Mouse (Mus musculus): ENCODE measurements around the gene Parl. TPM values are rescaled to one million over a fixed set of nuclear protein-coding genes. Genes with fewer than 3 reads are reported as not detected.

Parl gene
- total RNA-seq, 1 experiment from 2014 or later, result 57.6 TPM

DNA sequence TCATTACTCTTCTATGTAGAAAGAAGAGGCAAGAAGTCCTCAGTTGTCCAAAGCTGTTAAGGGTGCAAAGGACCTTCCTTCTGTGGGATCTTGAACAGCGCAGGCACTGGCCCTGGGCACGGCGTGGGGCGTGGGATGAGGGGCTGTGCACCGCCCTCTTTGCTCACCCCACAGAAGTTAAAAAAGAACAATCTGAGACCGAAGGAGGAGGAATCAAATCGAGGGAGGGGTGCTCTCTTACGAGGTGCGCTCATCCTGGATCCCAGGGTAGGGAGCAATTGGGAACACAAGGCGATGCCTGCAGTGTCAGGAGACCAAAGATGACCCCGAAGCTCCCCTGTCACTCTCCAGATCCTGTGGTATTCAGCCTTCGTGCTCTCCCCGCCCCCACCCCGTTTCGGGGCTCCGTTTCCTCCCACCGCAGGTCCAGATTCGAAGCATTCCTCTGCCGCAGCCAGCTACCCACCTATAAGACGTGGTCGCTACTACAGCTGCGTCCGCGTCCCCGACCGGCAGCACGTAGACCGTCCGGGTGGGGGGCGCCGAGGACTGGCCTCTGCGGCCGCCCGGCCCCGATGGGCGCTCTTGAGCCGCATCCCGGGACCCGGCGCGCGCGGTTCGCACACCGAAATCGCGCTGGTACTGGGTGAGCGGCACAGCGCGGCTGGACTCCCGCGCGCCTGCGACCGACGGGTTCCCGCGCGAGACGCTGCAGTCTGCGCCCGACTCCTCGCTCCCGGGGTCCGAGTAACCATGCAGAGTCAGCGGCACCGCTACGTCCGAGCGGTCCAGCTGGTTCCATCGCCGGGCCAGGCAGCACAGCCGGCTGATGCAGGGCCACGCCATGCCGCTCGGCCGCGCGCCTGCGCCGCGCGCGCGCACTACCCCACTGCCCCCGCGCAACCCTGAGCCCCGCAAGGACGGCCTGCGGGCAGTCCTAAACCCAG, 61.4 kb downstream of the Parl start, which contains the start of gene Map6d1:
TSS of gene Map6d1 (minus strand) at position 891 of the 947 bp plus-strand sequence.
- no peak for ATAC-seq (ENCODE audit: extremely low read depth, insufficient number of reproducible peaks, low FRiP score, poor library complexity, severe bottlenecking)

DNA sequence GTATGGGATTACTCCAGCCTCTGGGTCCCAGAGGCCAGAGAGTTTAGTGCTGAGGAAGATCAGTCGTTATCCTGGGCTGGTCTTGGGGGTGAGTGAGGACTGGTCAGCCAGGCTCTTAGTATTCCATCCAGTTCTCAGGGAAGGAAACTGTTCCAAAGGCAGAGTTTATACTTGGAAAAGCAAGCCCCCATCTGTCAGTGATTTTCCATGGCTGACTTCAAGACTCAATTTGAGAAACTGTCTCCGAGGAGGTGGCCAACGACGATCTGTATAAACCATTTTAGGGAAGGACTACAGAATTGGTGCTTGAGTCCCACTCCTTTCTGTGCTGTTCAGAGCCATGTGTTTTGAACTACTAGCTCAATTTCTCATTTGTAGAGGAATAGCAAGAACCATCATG, 63.5 kb downstream of the Parl start:
- ATAC-seq (ENCODE audit: extremely low read depth, insufficient number of reproducible peaks, low FRiP score, poor library complexity, severe bottlenecking), result no peak

DNA sequence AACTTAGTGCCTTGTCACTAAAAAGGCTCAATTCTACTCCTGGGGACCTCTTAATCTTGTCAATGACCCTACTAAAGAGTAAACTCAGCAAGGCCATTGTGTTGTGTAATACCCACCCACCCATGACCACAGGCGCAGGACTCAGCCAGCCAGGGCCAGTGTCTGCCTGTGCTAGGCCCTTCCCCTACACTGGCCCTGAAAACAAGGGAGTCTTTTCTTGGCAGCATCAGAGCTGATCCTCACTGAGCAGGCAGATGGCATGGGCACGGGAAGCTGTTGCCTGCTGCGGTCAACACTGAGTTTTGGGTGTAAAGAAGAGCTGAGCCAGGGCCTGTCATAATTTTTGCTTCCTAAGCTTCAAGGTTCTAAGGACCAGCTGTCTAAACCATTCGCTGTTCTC, 64.8 kb downstream of the Parl start:
- ATAC-seq (ENCODE audit: extremely low read depth, insufficient number of reproducible peaks, low FRiP score, poor library complexity, severe bottlenecking), result no peak

DNA sequence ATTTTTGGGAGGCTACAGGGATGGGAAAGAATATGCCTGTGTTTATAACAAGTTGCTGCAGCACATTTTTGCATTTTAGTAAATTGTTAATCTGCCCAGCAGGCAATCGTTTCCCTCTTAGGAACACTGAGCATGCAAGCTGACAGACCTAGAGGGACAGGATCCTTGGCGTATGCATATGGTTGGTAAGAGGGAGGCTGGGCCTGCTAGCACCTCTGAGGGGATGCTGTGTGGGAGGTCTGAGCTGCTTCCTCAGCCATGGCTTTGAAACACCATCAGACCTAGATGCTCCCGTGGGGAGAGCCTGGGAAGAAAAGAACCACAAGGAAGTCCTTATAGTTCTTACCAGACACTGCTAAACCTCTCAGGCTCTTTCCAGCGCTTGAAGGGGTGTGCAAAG, 67.8 kb downstream of the Parl start:
- ATAC-seq (ENCODE audit: extremely low read depth, insufficient number of reproducible peaks, low FRiP score, poor library complexity, severe bottlenecking), result no peak

Other genes starting within 250 kb of the Parl start
- 242 and 277 TPM in 2 replicates for gene Klhl24, start 204.8 kb downstream of the Parl start, total RNA-seq (2017)
- gene Yeats2, start 161.3 kb downstream of the Parl start, total RNA-seq (2017), result 21.0 and 21.1 TPM in 2 replicates
- not detected in 2 replicates for gene Map6d1, start 61.0 kb downstream of the Parl start, total RNA-seq (2017)
- gene Cyp2ab1, start 23.0 kb upstream of the Parl start, total RNA-seq (2017), result 2.1 and 2.5 TPM in 2 replicates
- 23.8 and 24.0 TPM in 2 replicates for gene Abcc5, start 124.0 kb upstream of the Parl start, total RNA-seq (2017)
- 47.6 and 49.8 TPM in 2 replicates for gene Eif2b5, start 196.4 kb upstream of the Parl start, total RNA-seq (2017)
- gene Dvl3, start 214.6 kb upstream of the Parl start, total RNA-seq (2017), result 7.1 and 8.8 TPM in 2 replicates
- gene Ap2m1, start 233.1 kb upstream of the Parl start, total RNA-seq (2017), result 176 and 177 TPM in 2 replicates
- 121 and 129 TPM in 2 replicates for gene Abcf3, start 246.2 kb upstream of the Parl start, total RNA-seq (2017)